Mouse (Mus musculus) thymus, postnatal 36 days (tissue): ENCODE measurements around the gene Scyl1.
A peak's percentile ranks its signal among the peaks of the same experiment; 100 is the strongest.

ENCODE experiments used
- DNase-seq, 2 experiments: peaks; one replicate each; pipeline ENCODE4 v3.0.0; 2022; ENCODE audit warnings: mixed read lengths in 2 of 2

The Scyl1 gene

GRCm38 (mm10) chr19:5741641-5742240 is 29.5 kb downstream of the Scyl1 start:
- DNase-seq = no peak

- DNase-seq = no peak
Measured at GRCm38 (mm10) chr19:5740320-5741317, 30.6 kb downstream of the Scyl1 start, which contains the start of gene Ltbp3. Ltbp3 (plus strand) TSS chr19:5740904.

- DNase-seq = no peak
Measured at GRCm38 (mm10) chr19:5739446-5739845, 31.8 kb downstream of the Scyl1 start.

- no peak for DNase-seq
Measured at GRCm38 (mm10) chr19:5734325-5734724, 36.9 kb downstream of the Scyl1 start.

- peak; percentile 82 to 87 for DNase-seq
Measured at GRCm38 (mm10) chr19:5731264-5731978, 39.8 kb downstream of the Scyl1 start.

GRCm38 (mm10) chr19:5730314-5731186 is 40.7 kb downstream of the Scyl1 start:
- peak; percentile 48 to 52 for DNase-seq

- peak; percentile 86 to 87 for DNase-seq
Measured at GRCm38 (mm10) chr19:5729444-5729815, 41.8 kb downstream of the Scyl1 start, which contains the start of gene Fam89b. Fam89b (minus strand) TSS chr19:5729653.

- DNase-seq = peak in 1 of 2 experiments; percentile 57
Measured at GRCm38 (mm10) chr19:5728631-5729443, 42.4 kb downstream of the Scyl1 start.

- peak; percentile 82 to 89 for DNase-seq
Measured at GRCm38 (mm10) chr19:5727701-5728100, 43.5 kb downstream of the Scyl1 start.

- no peak for DNase-seq
Measured at GRCm38 (mm10) chr19:5726961-5727578, 44.1 kb downstream of the Scyl1 start.

GRCm38 (mm10) chr19:5725767-5726515 is 45.3 kb downstream of the Scyl1 start, which contains the start of gene Ehbp1l1:
Ehbp1l1 (minus strand) TSS chr19:5726317.
- peak; percentile 75 to 77 for DNase-seq

- DNase-seq = no peak
Measured at GRCm38 (mm10) chr19:5725029-5725707, 46.1 kb downstream of the Scyl1 start.

GRCm38 (mm10) chr19:5724549-5724941 is 46.7 kb downstream of the Scyl1 start:
- DNase-seq = no peak

- DNase-seq = no peak
Measured at GRCm38 (mm10) chr19:5723934-5724548, 47.2 kb downstream of the Scyl1 start.

GRCm38 (mm10) chr19:5722848-5723425 is 48.3 kb downstream of the Scyl1 start:
- no peak for DNase-seq

- no peak for DNase-seq
Measured at GRCm38 (mm10) chr19:5721233-5721632, 50.0 kb downstream of the Scyl1 start.

- DNase-seq = no peak
Measured at GRCm38 (mm10) chr19:5716955-5717354, 54.3 kb downstream of the Scyl1 start.
